Mouse (Mus musculus) cortical plate, adult 2 months (tissue): ENCODE data around the gene Serpina3n. TPM values are rescaled to one million over a fixed set of nuclear protein-coding genes. Genes with fewer than 3 reads are reported as not detected.
"Not testable (repeated sequence)": the region's sequence is repeated elsewhere in the genome, so short reads cannot be mapped to it uniquely, and the experiment has no call there.

ENCODE experiments used
- H3K27ac ChIP-seq: fragments of 200-500 bp; 2 replicates; pipeline ENCODE4 v1.5.1; 2012; ENCODE audit warnings: low read length, control low read depth, inconsistent platforms; ENCODE audit not compliant: insufficient read depth
- H3K4me1 ChIP-seq: fragments of 200-500 bp; 2 replicates; pipeline ENCODE4 v1.6.1; 2011; ENCODE audit warnings: low read length; ENCODE audit not compliant: control insufficient read depth, insufficient read depth
- H3K4me3 ChIP-seq: fragments of 200-500 bp; 2 replicates; pipeline ENCODE4 v1.5.1; 2011; ENCODE audit warnings: mild to moderate bottlenecking, low read length, control low read depth; ENCODE audit not compliant: insufficient read depth
- CTCF ChIP-seq: fragments of 200-500 bp; IDR thresholded peaks from 2 replicates; pipeline ENCODE4 v1.5.1; 2011; ENCODE audit warnings: mild to moderate bottlenecking, control low read depth, low read length; ENCODE audit not compliant: insufficient read depth; ENCODE audit errors: extremely low read depth
- POLR2A ChIP-seq: fragments of 200-500 bp; IDR thresholded peaks from 2 replicates; pipeline ENCODE4 v1.6.1; 2011; ENCODE audit warnings: mild to moderate bottlenecking, low read length, control low read depth; ENCODE audit not compliant: insufficient read depth; ENCODE audit errors: extremely low read depth
- polyA plus RNA-seq: library from polyadenylated mRNA; depleted of rRNA; stranded (reverse); fragments of >200 nt; gene quantifications from 2 replicates; pipeline ENCODE4 v1.2.3, GENCODE M21; 2012; rRNA removed

Serpina3n gene
- 9.7 and 19.6 TPM in 2 replicates for polyA plus RNA-seq

- TF ChIP-seq POLR2A (0 out of 2 replicates have a peak, but pooled peaks have one; percentile 11), CTCF (no peak)
- peak within 1 kb of the TSS; percentile 28; the same call in 1 of the 2 replicates for H3K4me3 ChIP-seq
- peaks cover 1% of the 10 kb centered on the region; the same call in 1 of the 2 replicates for H3K4me1 ChIP-seq
- no peak within 1 kb of the TSS; the same call in none of the 2 replicates for H3K27ac ChIP-seq
These were observed at the start of gene Serpina3n for GRCm38 (mm10) chr12:104406454-104406885. Gene Serpina3n, plus strand, starts transcription at chr12:104406729.

DNA sequence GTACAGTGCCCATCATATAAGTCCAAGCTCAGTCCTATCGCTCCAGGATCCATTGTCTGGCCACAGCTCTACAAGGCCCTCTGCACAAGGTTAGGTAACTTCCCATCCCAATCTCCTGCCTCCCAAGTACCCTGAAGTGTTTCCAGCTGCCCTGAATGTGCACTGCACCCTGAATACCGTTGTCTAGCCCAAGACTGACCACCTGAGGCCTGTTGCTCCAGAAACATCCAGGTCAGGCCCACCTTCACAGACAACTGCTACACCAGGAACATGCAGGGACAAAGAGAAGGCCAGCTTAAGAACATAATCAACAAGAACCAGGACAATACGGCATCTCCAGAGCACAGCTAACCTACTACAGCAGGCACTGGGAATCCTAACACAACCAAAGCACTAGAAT lies 36.5 kb upstream of the Serpina3n start:
- TF ChIP-seq CTCF = no peak
- TF ChIP-seq POLR2A = no peak
- Histone ChIP-seq H3K27ac (no peak overlapping the region), H3K4me1 (no peaks in the 10 kb centered on the region), H3K4me3 (no peak overlapping the region)

DNA sequence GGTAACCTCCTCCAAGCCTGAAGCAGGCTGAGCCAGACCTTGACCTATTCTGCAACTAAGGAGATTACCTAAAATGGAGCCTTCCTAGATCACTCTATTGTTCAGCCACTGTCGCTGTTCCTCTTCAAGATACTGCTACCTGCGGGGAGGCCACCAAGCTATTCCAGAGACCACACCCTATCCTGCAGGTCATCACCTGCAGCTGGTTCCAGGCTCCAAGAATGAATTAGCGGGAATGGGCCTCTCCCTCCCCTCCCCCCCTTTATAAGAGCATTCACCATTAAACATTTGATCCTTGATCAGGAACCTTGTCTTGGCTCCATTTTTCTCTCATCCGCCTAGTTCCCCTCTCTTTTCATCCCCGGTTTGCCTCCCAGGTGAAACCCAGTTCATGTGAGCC lies 29.4 kb upstream of the Serpina3n start:
- H3K27ac ChIP-seq, H3K4me3 ChIP-seq, H3K4me1 ChIP-seq: not testable (repeated sequence)

DNA sequence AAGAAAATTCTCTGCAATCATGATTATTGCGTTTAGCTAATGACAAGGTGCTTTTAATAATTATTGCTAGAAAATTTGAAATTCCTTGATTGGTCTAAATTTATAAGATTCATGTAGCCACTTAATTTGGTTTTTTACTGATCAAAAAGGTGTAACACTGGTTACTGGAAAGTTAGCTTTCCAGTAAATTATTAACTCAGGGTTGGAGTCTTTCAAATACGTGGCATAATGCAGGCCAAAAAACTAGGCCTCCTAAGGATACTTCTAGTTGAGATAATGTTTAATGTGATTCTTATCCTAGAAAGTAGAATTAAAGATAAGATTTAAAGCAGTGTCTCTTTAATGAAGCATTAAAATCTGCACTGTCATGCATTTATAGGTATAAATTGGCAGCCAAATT lies 28.2 kb upstream of the Serpina3n start:
- H3K27ac ChIP-seq, H3K4me1 ChIP-seq, H3K4me3 ChIP-seq: not testable (repeated sequence)

DNA sequence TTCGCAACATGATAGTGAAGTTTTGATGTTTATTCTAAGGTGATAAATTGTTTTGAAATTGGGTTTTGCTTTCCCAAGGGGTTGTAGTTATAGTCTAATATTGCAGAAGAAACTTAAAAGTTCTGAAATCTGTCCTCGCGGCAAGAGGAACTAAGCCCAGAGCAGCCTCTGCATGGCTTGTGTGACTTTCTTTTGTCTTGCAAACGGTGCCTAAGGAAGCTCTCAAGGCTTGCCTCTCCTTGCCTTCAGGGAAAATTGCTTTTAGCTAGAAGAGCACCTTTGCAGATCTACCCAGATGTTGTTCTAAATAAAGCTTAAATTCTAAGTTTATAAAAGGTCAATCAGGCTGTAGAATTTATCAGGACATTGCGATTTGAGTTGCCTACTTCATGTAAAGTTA lies 27.7 kb upstream of the Serpina3n start:
- H3K4me1 ChIP-seq, H3K27ac ChIP-seq, H3K4me3 ChIP-seq: not testable (repeated sequence)

DNA sequence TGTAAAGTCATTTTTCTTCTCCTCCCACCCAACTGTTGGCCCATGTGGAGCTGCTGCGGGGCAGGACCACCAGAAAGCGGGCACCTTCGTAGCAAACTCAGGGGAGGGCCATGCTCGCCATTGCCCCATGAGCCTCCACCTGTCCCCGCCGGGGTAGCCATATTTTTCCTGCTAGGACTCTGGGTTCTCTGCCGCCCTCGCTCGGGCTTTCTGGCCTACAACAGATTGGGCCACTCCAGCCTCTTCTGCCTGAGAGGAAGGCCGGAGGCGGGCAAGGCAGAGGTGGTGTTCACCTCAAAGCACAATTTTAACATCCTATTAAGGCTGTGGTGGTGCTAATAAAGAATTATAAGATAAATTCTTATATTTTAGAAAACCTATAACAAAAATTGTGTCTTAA lies 26.7 kb upstream of the Serpina3n start:
- TF ChIP-seq POLR2A (no peak), CTCF (no peak)
- H3K4me1 ChIP-seq = no peaks in the 10 kb centered on the region
- H3K27ac ChIP-seq = no peak overlapping the region
- no peak overlapping the region for H3K4me3 ChIP-seq

GRCm38 (mm10) chr12:104381071-104381604 lies 25.4 kb upstream of the Serpina3n start:
- H3K4me3 ChIP-seq, H3K27ac ChIP-seq, H3K4me1 ChIP-seq: not testable (repeated sequence)

GRCm38 (mm10) chr12:104385987-104386386 lies 20.5 kb upstream of the Serpina3n start:
- not testable (repeated sequence) for H3K27ac ChIP-seq, H3K4me1 ChIP-seq, H3K4me3 ChIP-seq

DNA sequence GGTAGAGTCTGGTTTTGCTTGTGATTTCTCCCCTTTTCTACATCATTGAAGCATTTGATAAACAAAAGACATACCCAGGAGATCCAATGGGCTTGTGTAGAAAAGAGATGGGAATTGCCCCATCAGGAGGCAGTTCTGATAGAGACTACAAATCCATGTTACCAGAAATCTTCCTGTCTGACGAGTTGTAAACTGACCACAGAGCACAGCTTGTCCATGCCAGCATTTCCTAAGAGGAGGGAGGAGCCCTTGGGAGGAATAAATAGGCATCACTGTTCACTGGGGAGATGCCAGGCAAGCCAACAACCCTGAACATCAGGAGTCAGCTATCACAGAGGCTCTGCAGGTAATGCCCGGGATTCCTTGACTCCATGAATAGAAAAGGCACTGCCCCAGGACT lies 19.7 kb upstream of the Serpina3n start:
- not testable (repeated sequence) for H3K27ac ChIP-seq, H3K4me1 ChIP-seq, H3K4me3 ChIP-seq

DNA sequence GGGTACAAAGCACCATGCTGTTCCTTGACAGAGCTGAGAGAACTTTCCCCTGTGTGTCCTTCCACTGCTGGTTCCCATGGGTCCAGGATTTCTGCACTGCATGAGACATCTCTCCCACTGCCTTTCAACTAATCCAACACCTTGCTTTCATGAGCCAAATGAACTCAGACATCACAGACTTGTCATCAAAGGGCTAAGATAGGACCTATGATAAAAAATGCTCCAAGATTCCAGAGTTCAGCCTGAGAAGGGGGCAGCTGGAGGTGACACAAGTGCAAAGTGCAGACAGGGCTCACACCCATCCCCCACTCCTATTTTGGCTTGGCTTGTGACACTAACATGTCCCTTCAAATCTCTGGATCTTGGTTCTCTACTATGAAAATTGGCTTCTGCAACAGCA lies 18.1 kb upstream of the Serpina3n start:
- Histone ChIP-seq H3K4me3 (no peak overlapping the region), H3K27ac (no peak overlapping the region), H3K4me1 (no peaks in the 10 kb centered on the region)
- TF ChIP-seq CTCF (no peak), POLR2A (no peak)

- not testable (repeated sequence) for H3K4me3 ChIP-seq, H3K27ac ChIP-seq, H3K4me1 ChIP-seq
These were observed 15.5 kb upstream of the Serpina3n start for GRCm38 (mm10) chr12:104391057-104391456.

- Histone ChIP-seq H3K4me3 (no peak overlapping the region), H3K4me1 (peaks cover 1% of the 10 kb centered on the region; the same call in 1 of the 2 replicates), H3K27ac (no peak overlapping the region)
- TF ChIP-seq POLR2A (no peak), CTCF (no peak)
These were observed 2.6 kb upstream of the Serpina3n start for GRCm38 (mm10) chr12:104403968-104404367.
